ENCODE assay signal across 8 mouse cellular contexts in the genomic region with DNA sequence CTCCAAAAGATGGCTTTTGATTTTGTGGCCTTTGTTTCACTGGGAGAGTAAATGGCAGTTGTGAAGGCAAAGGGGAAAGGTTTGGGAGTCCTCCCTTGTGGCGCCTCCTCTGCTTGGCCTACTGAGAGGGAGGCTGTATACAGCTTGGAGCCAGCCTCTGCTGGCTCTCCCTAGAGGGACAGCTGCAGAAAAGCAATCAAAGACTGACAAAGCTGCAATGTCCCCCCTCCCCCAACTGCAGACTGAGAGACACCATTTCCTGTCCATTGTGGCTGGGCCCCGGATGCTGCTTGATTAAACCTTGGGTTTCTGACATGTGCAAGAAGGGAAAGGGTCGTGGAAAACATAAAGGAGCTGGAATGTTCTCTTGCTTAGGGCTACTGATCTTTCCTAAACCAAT. TPM values are rescaled to one million over a fixed set of nuclear protein-coding genes. Genes with fewer than 3 reads are reported as not detected.
DNase-seq lines count a peak whose midpoint lies in the region; ATAC-seq and TF ChIP-seq lines count a peak whose summit lies in the region.

No protein-coding gene starts in this region.

- no peaks in the 10 kb centered on the region for H3K36me3 ChIP-seq in kidney, postnatal 0 days (ENCODE audit: insufficient read depth, low read length)
- no peaks in the 10 kb centered on the region for H3K36me3 ChIP-seq in forebrain, embryonic 13.5 days (ENCODE audit: poor library complexity, severe bottlenecking)
- no peaks in the 10 kb centered on the region for H3K36me3 ChIP-seq in limb, embryonic 14.5 days (ENCODE audit: control insufficient read depth, insufficient read depth, low read length)
- H3K36me3 ChIP-seq in stomach, embryonic 16.5 days (ENCODE audit: control insufficient read depth, insufficient read depth, low read length), result no peaks in the 10 kb centered on the region

- peak; percentile 64 for DNase-seq in kidney, postnatal 0 days (ENCODE audit: low spot score)
- DNase-seq in kidney, adult 8-10 months, result no peak
- no peak for DNase-seq in limb, embryonic 14.5 days (ENCODE audit: low spot score)
- DNase-seq in urinary bladder, postnatal 36 days (ENCODE audit: low spot score in 2 of 2), result no peak
- no peak for DNase-seq in layer of hippocampus, adult 9-10 months (ENCODE audit: low spot score)
- no peak for DNase-seq in frontal cortex, postnatal 10 days (ENCODE audit: low spot score in 2 of 2)

- TF ChIP-seq POLR2A in limb, embryonic 14.5 days (IDR thresholded peaks at IDR 0.05; ENCODE audit: borderline replicate concordance, extremely low read depth, insufficient read depth, insufficient read length), result no peak

- TF ChIP-seq CTCF in kidney, postnatal 0 days (IDR thresholded peaks at IDR 0.05; ENCODE audit: low read depth), result no peak

- 0 out of 2 replicates have a peak, but pooled peaks have one; percentile 33 for ATAC-seq in kidney, postnatal 0 days (replicated peaks; ENCODE audit: low FRiP score, low read depth)
- peak; percentile 67; the same call in 1 of the 2 replicates for ATAC-seq in forebrain, embryonic 13.5 days
- 0 out of 2 replicates have a peak, but pooled peaks have one; percentile 55 for ATAC-seq in limb, embryonic 14.5 days (ENCODE audit: low FRiP score, low read depth)
- ATAC-seq in stomach, embryonic 16.5 days (ENCODE audit: insufficient read depth, low FRiP score), result peak; percentile 56; the same call in 1 of the 2 replicates

- no peak overlapping the region for H3K4me2 ChIP-seq in kidney, postnatal 0 days (ENCODE audit: low read length)
- H3K4me2 ChIP-seq in forebrain, embryonic 13.5 days, result no peak overlapping the region
- no peak overlapping the region for H3K4me2 ChIP-seq in limb, embryonic 14.5 days (replicated peaks; ENCODE audit: low read depth, low read length, severe bottlenecking)
- no peak overlapping the region for H3K4me2 ChIP-seq in stomach, embryonic 16.5 days (ENCODE audit: low read depth, low read length)

- WGBS in kidney, postnatal 0 days, result 27% methylated on average over 3 of the region's 3 CpGs
- 17% methylated on average over 3 of the region's 3 CpGs for WGBS in forebrain, embryonic 13.5 days
- 21% methylated on average over 3 of the region's 3 CpGs for whole genome bisulfite sequencing in limb, embryonic 14.5 days
- 27% methylated on average over 3 of the region's 3 CpGs for WGBS in stomach, embryonic 16.5 days

- H3K4me3 ChIP-seq in kidney, postnatal 0 days (replicated peaks; ENCODE audit: low read depth, low read length), result no peak overlapping the region
- no peak overlapping the region for H3K4me3 ChIP-seq in forebrain, embryonic 13.5 days
- H3K4me3 ChIP-seq in limb, embryonic 14.5 days (replicated peaks; ENCODE audit: low read length), result no peak overlapping the region
- no peak overlapping the region for H3K4me3 ChIP-seq in stomach, embryonic 16.5 days (replicated peaks; ENCODE audit: low read length)

- H3K9ac ChIP-seq in kidney, postnatal 0 days (ENCODE audit: low read depth, low read length), result no peak overlapping the region
- H3K9ac ChIP-seq in forebrain, embryonic 13.5 days, result no peak overlapping the region
- no peak overlapping the region for H3K9ac ChIP-seq in limb, embryonic 14.5 days (ENCODE audit: low read depth, low read length, severe bottlenecking)
- H3K9ac ChIP-seq in stomach, embryonic 16.5 days (ENCODE audit: low read length), result no peak overlapping the region

- no peaks in the 10 kb centered on the region for H3K9me3 ChIP-seq in kidney, postnatal 0 days (replicated peaks; ENCODE audit: low read length)
- no peaks in the 10 kb centered on the region for H3K9me3 ChIP-seq in forebrain, embryonic 13.5 days (replicated peaks)
- H3K9me3 ChIP-seq in limb, embryonic 14.5 days (ENCODE audit: control insufficient read depth, low read length), result no peaks in the 10 kb centered on the region
- no peaks in the 10 kb centered on the region for H3K9me3 ChIP-seq in stomach, embryonic 16.5 days (replicated peaks; ENCODE audit: control insufficient read depth, low read length)

- H3K27ac ChIP-seq in kidney, postnatal 0 days, result no peak overlapping the region
- no peak overlapping the region for H3K27ac ChIP-seq in forebrain, embryonic 13.5 days
- H3K27ac ChIP-seq in limb, embryonic 14.5 days (replicated peaks; ENCODE audit: low read depth, low read length), result no peak overlapping the region
- H3K27ac ChIP-seq in stomach, embryonic 16.5 days (ENCODE audit: low read length), result no peak overlapping the region; the same call in 1 of the 2 replicates

- no peaks in the 10 kb centered on the region for H3K27me3 ChIP-seq in kidney, postnatal 0 days (ENCODE audit: insufficient read depth, low read length)
- H3K27me3 ChIP-seq in forebrain, embryonic 13.5 days, result no peaks in the 10 kb centered on the region
- no peaks in the 10 kb centered on the region for H3K27me3 ChIP-seq in limb, embryonic 14.5 days (ENCODE audit: control insufficient read depth, insufficient read depth, low read length)
- no peaks in the 10 kb centered on the region for H3K27me3 ChIP-seq in stomach, embryonic 16.5 days (ENCODE audit: control insufficient read depth, insufficient read depth, low read length)

- H3K4me1 ChIP-seq in kidney, postnatal 0 days (replicated peaks; ENCODE audit: insufficient read depth, low read length), result peaks cover 12% of the 10 kb centered on the region; the same call in 1 of the 2 replicates
- peaks cover 16% of the 10 kb centered on the region for H3K4me1 ChIP-seq in forebrain, embryonic 13.5 days
- H3K4me1 ChIP-seq in limb, embryonic 14.5 days (ENCODE audit: control insufficient read depth, insufficient read depth, low read length), result peaks cover 3% of the 10 kb centered on the region; the same call in 1 of the 2 replicates
- H3K4me1 ChIP-seq in stomach, embryonic 16.5 days (ENCODE audit: control insufficient read depth, insufficient read depth, low read length), result peaks cover 4% of the 10 kb centered on the region; the same call in 1 of the 2 replicates

RNA-seq across cellular contexts. Expression of gene Rfx8, which starts 28.9 kb away (rescaled TPM):
- polyA plus RNA-seq in kidney, postnatal 0 days (2015; fragmentation: Nextera tagmentation; extraction: Ambion mirVana), result 0.22 and 0.29 TPM in 2 replicates
- 0.18 and 0.20 TPM in 2 replicates for polyA plus RNA-seq in forebrain, embryonic 13.5 days (2015; fragmentation: Nextera tagmentation; extraction: Ambion mirVana)
- polyA plus RNA-seq in limb, embryonic 14.5 days (2012; rRNA removed), result 1.00 and 1.2 TPM in 2 replicates
- polyA plus RNA-seq in limb, embryonic 14.5 days (2014; fragmentation: Nextera tagmentation; extraction: Ambion mirVana), result 0.59 and 0.98 TPM in 2 replicates
- polyA plus RNA-seq in stomach, embryonic 16.5 days (2015; fragmentation: Nextera tagmentation; extraction: Ambion mirVana), result 0.19 and 0.26 TPM in 2 replicates

RNA-seq across cellular contexts. Expression of gene Gm3646, which starts 55.5 kb away (rescaled TPM):
- polyA plus RNA-seq in kidney, postnatal 0 days (2015; fragmentation: Nextera tagmentation; extraction: Ambion mirVana), result not detected in 2 replicates
- not detected in 2 replicates for polyA plus RNA-seq in forebrain, embryonic 13.5 days (2015; fragmentation: Nextera tagmentation; extraction: Ambion mirVana)
- polyA plus RNA-seq in limb, embryonic 14.5 days (2012; rRNA removed), result not detected in 2 replicates
- not detected in 2 replicates for polyA plus RNA-seq in limb, embryonic 14.5 days (2014; fragmentation: Nextera tagmentation; extraction: Ambion mirVana)
- polyA plus RNA-seq in stomach, embryonic 16.5 days (2015; fragmentation: Nextera tagmentation; extraction: Ambion mirVana), result not detected in 2 replicates
